Mouse (Mus musculus): ENCODE measurements around the gene Oprm1. TPM values are rescaled to one million over a fixed set of nuclear protein-coding genes. Genes with fewer than 3 reads are reported as not detected.

The Oprm1 gene
- total and polyA plus RNA-seq, 2 experiments from 2014 or later = not detected

- no peak for TF ChIP-seq EP300 (IDR thresholded peaks at IDR 0.05; ENCODE audit: low read depth)
- TF ChIP-seq CTCF (IDR thresholded peaks at IDR 0.05; ENCODE audit: low read depth) = no peak
- H3K27me3 ChIP-seq (ENCODE audit: control insufficient read depth, insufficient read depth, low read length) = no peaks in the 10 kb centered on the region
- H3K27ac ChIP-seq (ENCODE audit: low read depth) = no peak overlapping the region
- no peaks in the 10 kb centered on the region for H3K9me3 ChIP-seq (replicated peaks; ENCODE audit: control insufficient read depth, low read length)
- ATAC-seq (ENCODE audit: insufficient read depth, low read depth) = no peak
- no peak overlapping the region for H3K4me2 ChIP-seq (ENCODE audit: low read depth, low read length)
- H3K4me3 ChIP-seq (ENCODE audit: low read depth, low read length) = no peak overlapping the region
- DNase-seq (ENCODE audit: low spot score) = no peak
- no peaks in the 10 kb centered on the region for H3K4me1 ChIP-seq (ENCODE audit: control insufficient read depth, insufficient read depth)
- WGBS = 88% methylated on average over 5 of the region's 5 CpGs
- no peak overlapping the region for H3K9ac ChIP-seq (replicated peaks; ENCODE audit: low read depth, low read length)
- H3K36me3 ChIP-seq (replicated peaks; ENCODE audit: control insufficient read depth, insufficient read depth, low read length) = no peaks in the 10 kb centered on the region
Measured at GRCm38 (mm10) chr10:7037194-7037593, 278.9 kb downstream of the Oprm1 start.

- Histone ChIP-seq H3K36me3 (replicated peaks; ENCODE audit: control insufficient read depth, insufficient read depth, low read length) (no peaks in the 10 kb centered on the region), H3K9ac (replicated peaks; ENCODE audit: low read depth, low read length) (no peak overlapping the region), H3K4me1 (ENCODE audit: control insufficient read depth, insufficient read depth) (no peaks in the 10 kb centered on the region), H3K27ac (ENCODE audit: low read depth) (no peak overlapping the region), H3K4me2 (ENCODE audit: low read depth, low read length) (no peak overlapping the region), H3K4me3 (ENCODE audit: low read depth, low read length) (no peak overlapping the region), H3K9me3 (replicated peaks; ENCODE audit: control insufficient read depth, low read length) (no peaks in the 10 kb centered on the region), H3K27me3 (ENCODE audit: control insufficient read depth, insufficient read depth, low read length) (no peaks in the 10 kb centered on the region)
- ATAC-seq (ENCODE audit: insufficient read depth, low read depth) = no peak
- DNase-seq (ENCODE audit: low spot score) = no peak
- TF ChIP-seq EP300 (IDR thresholded peaks at IDR 0.05; ENCODE audit: low read depth) = no peak
- TF ChIP-seq CTCF (IDR thresholded peaks at IDR 0.05; ENCODE audit: low read depth) = no peak
Measured at GRCm38 (mm10) chr10:7041032-7041431, 282.7 kb downstream of the Oprm1 start.

- 77% methylated on average over 5 of the region's 5 CpGs for WGBS
- no peak for DNase-seq (ENCODE audit: low spot score)
- H3K9me3 ChIP-seq (replicated peaks; ENCODE audit: control insufficient read depth, low read length) = no peaks in the 10 kb centered on the region
- H3K9ac ChIP-seq (replicated peaks; ENCODE audit: low read depth, low read length) = no peak overlapping the region
- H3K4me1 ChIP-seq (ENCODE audit: control insufficient read depth, insufficient read depth) = no peaks in the 10 kb centered on the region
- H3K27ac ChIP-seq (ENCODE audit: low read depth) = no peak overlapping the region
- TF ChIP-seq EP300 (IDR thresholded peaks at IDR 0.05; ENCODE audit: low read depth) (no peak), CTCF (IDR thresholded peaks at IDR 0.05; ENCODE audit: low read depth) (no peak)
- no peaks in the 10 kb centered on the region for H3K27me3 ChIP-seq (ENCODE audit: control insufficient read depth, insufficient read depth, low read length)
- no peak overlapping the region for H3K4me3 ChIP-seq (ENCODE audit: low read depth, low read length)
- no peaks in the 10 kb centered on the region for H3K36me3 ChIP-seq (replicated peaks; ENCODE audit: control insufficient read depth, insufficient read depth, low read length)
- no peak for ATAC-seq (ENCODE audit: insufficient read depth, low read depth)
- no peak overlapping the region for H3K4me2 ChIP-seq (ENCODE audit: low read depth, low read length)
Measured at GRCm38 (mm10) chr10:7043896-7044295, 285.6 kb downstream of the Oprm1 start.

- Histone ChIP-seq H3K9me3 (replicated peaks; ENCODE audit: control insufficient read depth, low read length) (no peaks in the 10 kb centered on the region; the same call in 1 of the 2 replicates), H3K27me3 (ENCODE audit: control insufficient read depth, insufficient read depth, low read length) (no peaks in the 10 kb centered on the region), H3K4me1 (ENCODE audit: control insufficient read depth, insufficient read depth) (no peaks in the 10 kb centered on the region), H3K36me3 (replicated peaks; ENCODE audit: control insufficient read depth, insufficient read depth, low read length) (no peaks in the 10 kb centered on the region), H3K9ac (replicated peaks; ENCODE audit: low read depth, low read length) (no peak overlapping the region), H3K4me3 (ENCODE audit: low read depth, low read length) (no peak overlapping the region), H3K27ac (ENCODE audit: low read depth) (no peak overlapping the region), H3K4me2 (ENCODE audit: low read depth, low read length) (0 out of 2 replicates have a peak overlapping the region, but pooled peaks have one; percentile 31)
- WGBS = 30% methylated on average over 10 of the region's 10 CpGs
- ATAC-seq (ENCODE audit: insufficient read depth, low read depth) (no peak), DNase-seq (ENCODE audit: low spot score) (peak; percentile 19)
- TF ChIP-seq EP300 (IDR thresholded peaks at IDR 0.05; ENCODE audit: low read depth) (no peak), CTCF (IDR thresholded peaks at IDR 0.05; ENCODE audit: low read depth) (no peak)
Measured at GRCm38 (mm10) chr10:7047288-7047918, 289.1 kb downstream of the Oprm1 start.

GRCm38 (mm10) chr10:7047919-7048291 is 289.6 kb downstream of the Oprm1 start:
- Histone ChIP-seq H3K9me3 (replicated peaks; ENCODE audit: control insufficient read depth, low read length) (no peaks in the 10 kb centered on the region; the same call in 1 of the 2 replicates), H3K4me3 (ENCODE audit: low read depth, low read length) (no peak overlapping the region), H3K4me2 (ENCODE audit: low read depth, low read length) (no peak overlapping the region), H3K4me1 (ENCODE audit: control insufficient read depth, insufficient read depth) (0 out of 2 replicates have a peak, but pooled peaks cover 2% of the 10 kb centered on the region), H3K9ac (replicated peaks; ENCODE audit: low read depth, low read length) (no peak overlapping the region), H3K36me3 (replicated peaks; ENCODE audit: control insufficient read depth, insufficient read depth, low read length) (no peaks in the 10 kb centered on the region), H3K27me3 (ENCODE audit: control insufficient read depth, insufficient read depth, low read length) (no peaks in the 10 kb centered on the region), H3K27ac (ENCODE audit: low read depth) (no peak overlapping the region)
- 62% methylated on average over 2 of the region's 2 CpGs for WGBS
- TF ChIP-seq CTCF (IDR thresholded peaks at IDR 0.05; ENCODE audit: low read depth) (no peak), EP300 (IDR thresholded peaks at IDR 0.05; ENCODE audit: low read depth) (no peak)
- ATAC-seq (ENCODE audit: insufficient read depth, low read depth) = no peak
- no peak for DNase-seq (ENCODE audit: low spot score)

- 0 out of 2 replicates have a peak, but pooled peaks cover 4% of the 10 kb centered on the region for H3K4me1 ChIP-seq (ENCODE audit: control insufficient read depth, insufficient read depth)
- no peak for TF ChIP-seq CTCF (IDR thresholded peaks at IDR 0.05; ENCODE audit: low read depth)
- no peak for TF ChIP-seq EP300 (IDR thresholded peaks at IDR 0.05; ENCODE audit: low read depth)
- DNase-seq (ENCODE audit: low spot score) (no peak), ATAC-seq (ENCODE audit: insufficient read depth, low read depth) (no peak)
- no peaks in the 10 kb centered on the region for H3K27me3 ChIP-seq (ENCODE audit: control insufficient read depth, insufficient read depth, low read length)
- H3K36me3 ChIP-seq (replicated peaks; ENCODE audit: control insufficient read depth, insufficient read depth, low read length) = no peaks in the 10 kb centered on the region
- no peak overlapping the region for H3K4me3 ChIP-seq (ENCODE audit: low read depth, low read length)
- H3K9me3 ChIP-seq (replicated peaks; ENCODE audit: control insufficient read depth, low read length) = no peaks in the 10 kb centered on the region; the same call in 1 of the 2 replicates
- H3K9ac ChIP-seq (replicated peaks; ENCODE audit: low read depth, low read length) = no peak overlapping the region
- no peak overlapping the region for H3K4me2 ChIP-seq (ENCODE audit: low read depth, low read length)
- H3K27ac ChIP-seq (ENCODE audit: low read depth) = no peak overlapping the region
- 46% methylated on average over 3 of the region's 3 CpGs for WGBS
Measured at GRCm38 (mm10) chr10:7049901-7050300, 291.6 kb downstream of the Oprm1 start.

Measured in heart, postnatal 0 days (tissue).